Mouse (Mus musculus) right cerebral cortex, adult 18-20 months (tissue): ENCODE measurements around the gene Gm47429.
A peak's percentile ranks its signal among the peaks of the same experiment; 100 is the strongest.
"Not testable (repeated sequence)": the region's sequence is repeated elsewhere in the genome, so short reads cannot be mapped to it uniquely, and the experiment has no call there.

ENCODE experiments used
- DNase-seq: peaks from one replicate; pipeline ENCODE4 v3.0.0; 2022; ENCODE audit warnings: mixed read lengths

Gene Gm47429

GRCm38 (mm10) chr13:50443812-50444211 lies at the start of gene Gm47429:
TSS of gene Gm47429 (minus strand) at chr13:50443912.
- DNase-seq: no peak

DNA sequence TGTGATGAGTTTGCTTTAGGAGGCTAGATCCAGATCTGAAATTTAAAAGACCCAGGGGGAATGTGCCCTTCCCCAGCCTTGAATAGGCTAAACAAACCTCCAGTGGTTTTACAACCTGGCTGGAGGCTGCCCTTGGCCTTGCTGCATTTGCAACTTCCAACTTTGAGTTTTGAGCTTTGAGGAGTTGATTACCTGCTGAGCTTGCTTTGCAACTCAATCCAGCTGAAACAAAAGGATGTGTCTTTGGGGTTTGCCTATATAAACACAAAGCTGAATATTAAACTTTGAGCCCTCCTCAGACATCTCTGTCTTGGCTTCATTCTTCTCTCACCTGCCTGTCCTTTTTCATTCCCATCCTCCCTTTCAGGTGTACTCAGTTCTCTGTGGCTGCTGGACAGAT lies 44.8 kb upstream of the Gm47429 start:
- not testable (repeated sequence) for DNase-seq

- no peak for DNase-seq
Measured at GRCm38 (mm10) chr13:50467007-50467406, 23.3 kb upstream of the Gm47429 start, which contains the start of gene Nutm2. TSS of gene Nutm2 (plus strand) at chr13:50467307.

DNA sequence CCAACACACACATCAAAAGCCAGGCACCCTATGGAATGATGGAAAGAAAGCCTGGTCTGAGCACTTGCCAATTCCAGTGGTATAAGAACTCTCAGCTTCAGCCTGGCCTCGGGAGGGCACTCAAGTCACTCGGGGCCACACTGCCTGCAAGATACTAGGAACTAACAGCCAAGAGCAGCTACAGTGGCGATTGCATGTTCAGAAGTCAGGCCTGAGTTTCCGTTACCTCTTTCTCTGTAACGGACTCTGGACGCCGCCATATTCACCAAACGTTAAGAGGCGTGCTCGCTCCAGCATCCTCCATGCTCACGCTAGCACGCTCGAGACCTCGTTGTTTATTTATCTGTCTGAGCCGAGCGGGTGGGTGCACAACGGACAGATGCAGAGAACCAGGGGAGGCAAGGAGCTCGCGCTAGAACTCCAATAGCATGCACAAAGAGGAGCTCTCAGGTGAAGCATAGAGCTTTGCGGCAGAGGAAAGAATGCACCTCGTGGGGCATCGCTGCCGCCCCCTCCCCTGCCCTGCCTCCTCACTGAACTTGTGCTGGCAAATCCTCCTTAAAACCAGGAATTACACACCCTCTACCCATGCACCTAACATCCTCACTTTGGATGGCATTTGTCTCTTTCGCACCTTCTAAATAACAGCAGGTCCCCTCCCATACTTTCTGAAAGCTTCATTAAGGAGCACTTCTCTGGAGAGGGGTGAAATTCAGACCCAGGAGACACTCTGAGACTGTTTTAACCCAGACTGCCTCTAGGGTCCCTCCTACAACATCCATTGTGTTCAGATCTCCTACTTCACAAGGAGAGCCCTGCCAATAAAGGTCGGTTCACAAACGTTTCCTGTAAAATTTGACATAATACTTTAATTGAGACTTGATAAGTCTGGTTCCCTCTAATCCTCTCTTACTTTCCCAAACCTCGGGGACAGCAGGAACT lies 21.2 kb upstream of the Gm47429 start:
- no peak for DNase-seq

DNA sequence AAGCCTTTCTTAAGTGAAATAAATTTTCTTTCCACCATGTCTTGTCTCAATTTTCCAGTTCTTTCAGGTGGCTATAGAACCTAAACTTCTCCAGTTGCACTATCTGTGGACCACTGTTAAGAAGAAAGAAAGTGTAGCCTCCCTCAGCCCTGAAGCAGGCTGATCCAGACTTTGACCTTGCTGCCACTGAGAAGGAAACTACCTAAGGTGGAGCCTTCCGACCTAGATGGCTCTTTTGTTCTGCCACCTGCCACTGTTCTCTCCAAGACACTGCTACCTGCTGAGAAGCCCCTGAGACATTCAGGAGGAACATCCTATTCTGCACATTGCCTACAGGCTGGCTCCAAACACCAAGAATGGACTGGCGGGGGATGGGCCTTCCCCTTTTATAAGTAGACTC lies 16.7 kb upstream of the Gm47429 start:
- DNase-seq: not testable (repeated sequence)

DNA sequence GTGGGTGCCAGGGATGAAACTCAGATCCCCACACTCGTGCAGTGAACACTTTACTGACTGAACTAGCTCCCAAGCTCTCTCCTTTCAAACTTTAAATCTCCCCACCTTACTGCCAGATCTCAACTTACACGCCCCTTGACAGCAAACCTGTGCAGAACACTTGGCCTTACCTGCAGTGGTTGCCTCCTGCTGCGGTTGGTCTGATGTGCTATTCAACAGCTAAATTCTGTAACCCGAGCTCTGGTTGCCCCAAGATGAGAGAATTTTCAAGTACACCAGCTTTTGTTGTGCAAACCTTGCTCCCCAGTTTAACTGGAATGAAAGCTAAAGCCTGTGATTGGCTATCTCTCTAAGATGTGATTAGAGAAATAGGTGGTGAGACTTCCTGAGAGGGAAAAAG lies 9.7 kb upstream of the Gm47429 start:
- DNase-seq: no peak

- not testable (repeated sequence) for DNase-seq
Measured at GRCm38 (mm10) chr13:50452266-50452665, 8.6 kb upstream of the Gm47429 start.

GRCm38 (mm10) chr13:50445261-50445660 lies 1.5 kb upstream of the Gm47429 start:
- DNase-seq: no peak

DNA sequence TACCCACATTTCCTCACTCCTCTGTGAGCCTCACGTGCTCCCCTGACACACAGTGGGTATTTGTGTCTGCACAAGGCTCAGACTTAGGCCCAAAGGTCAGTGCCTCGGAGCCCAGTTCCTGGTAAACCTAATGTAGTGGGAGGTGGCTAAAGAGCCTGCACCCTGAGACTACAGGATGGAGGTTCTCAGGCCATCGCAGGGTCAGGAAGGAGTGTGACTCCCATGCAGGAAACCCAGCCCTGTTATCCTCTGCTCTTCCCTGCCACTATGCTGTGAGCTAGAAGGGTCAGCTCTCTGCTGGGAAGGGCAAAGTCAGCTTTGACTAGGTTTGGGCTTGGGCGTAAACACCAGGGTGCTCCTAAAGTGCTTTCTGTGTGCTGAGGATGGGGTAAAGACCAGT lies 17.0 kb downstream of the Gm47429 start:
- no peak for DNase-seq

GRCm38 (mm10) chr13:50424517-50424916 lies 19.2 kb downstream of the Gm47429 start:
- no peak for DNase-seq

- DNase-seq: no peak
Measured at GRCm38 (mm10) chr13:50423625-50424209, 20.0 kb downstream of the Gm47429 start.

- no peak for DNase-seq
Measured at GRCm38 (mm10) chr13:50418421-50418820, 25.3 kb downstream of the Gm47429 start.

DNA sequence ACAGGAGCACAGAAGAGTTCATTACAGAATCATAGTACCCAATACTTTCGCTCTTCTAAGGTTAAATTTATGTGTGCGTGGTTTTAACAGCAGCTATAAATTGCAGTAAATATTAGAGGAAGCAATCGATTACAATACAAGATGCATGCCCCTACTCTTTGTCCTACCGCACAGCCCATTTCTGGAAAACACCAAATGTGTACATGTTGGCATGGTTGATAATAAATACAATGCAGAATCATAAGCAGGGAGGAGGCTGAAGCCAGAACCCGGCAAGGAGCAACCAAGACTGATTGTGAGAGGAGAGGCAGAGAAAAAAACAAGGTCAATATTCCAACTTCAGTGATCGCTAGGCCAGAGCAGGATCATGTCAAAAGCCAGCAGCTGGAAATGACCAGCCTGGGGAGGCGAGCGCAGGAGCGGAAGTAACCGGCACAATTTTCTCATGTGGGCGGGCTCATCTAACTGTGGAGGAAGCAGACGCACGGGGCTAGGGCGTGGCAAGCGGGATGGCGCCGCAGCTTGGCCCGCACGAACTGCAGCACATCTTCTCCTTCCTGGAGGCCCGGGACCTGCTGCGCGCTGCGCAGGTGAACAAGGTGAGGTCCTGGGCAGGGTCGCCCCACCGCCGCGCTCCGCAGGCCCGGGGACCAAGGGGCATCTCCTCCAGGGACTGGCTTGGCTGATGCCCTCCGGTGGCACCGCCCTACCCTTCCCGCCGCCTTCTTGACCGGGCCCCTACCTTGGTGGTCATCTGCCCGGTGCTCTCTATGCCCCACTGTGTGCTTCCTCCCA lies 26.1 kb downstream of the Gm47429 start, which contains the start of gene Fbxw17:
Gene Fbxw17 (plus strand): TSS at position 476 of the 795 bp plus-strand sequence.
- DNase-seq: peak; percentile 88
